Mouse (Mus musculus) neural tube, embryonic 11.5 days (tissue): ENCODE data around the gene Syndig1. TPM values are rescaled to one million over a fixed set of nuclear protein-coding genes. Genes with fewer than 3 reads are reported as not detected.

ENCODE experiments used
- ATAC-seq: fragments of 200-750 bp; cut with Nextera tagmentation; 2 replicates; pipeline ENCODE4 v1.8.0; 2017; ENCODE audit warnings: moderate number of reproducible peaks, mild to moderate bottlenecking, moderate TSS enrichment, moderate library complexity; ENCODE audit not compliant: insufficient read depth, low FRiP score, low TSS enrichment
- DNase-seq: peaks from one replicate; pipeline ENCODE4 v3.0.0-alpha.2; 2015; ENCODE audit warnings: low spot score
- H3K27ac ChIP-seq: fragments of 300-500 bp; sonication (generic); 2 replicates; pipeline ENCODE4 v1.5.1; 2014; ENCODE audit warnings: low read depth, mild to moderate bottlenecking, low read length
- H3K27me3 ChIP-seq: fragments of 300-500 bp; sonication (generic); 2 replicates; pipeline ENCODE4 v1.6.1; 2014; ENCODE audit warnings: mild to moderate bottlenecking, low read length, mixed read lengths; ENCODE audit not compliant: control insufficient read depth, insufficient read depth
- H3K36me3 ChIP-seq: fragments of 300-500 bp; sonication (generic); 2 replicates; pipeline ENCODE4 v1.6.1; 2014; ENCODE audit warnings: mild to moderate bottlenecking, low read length, moderate library complexity, mixed read lengths; ENCODE audit not compliant: control insufficient read depth, insufficient read depth
- H3K4me1 ChIP-seq: fragments of 300-500 bp; sonication (generic); 2 replicates; pipeline ENCODE4 v1.6.1; 2014; ENCODE audit warnings: low read length, mixed read lengths; ENCODE audit not compliant: control insufficient read depth, insufficient read depth
- H3K4me2 ChIP-seq: fragments of 300-500 bp; sonication (generic); 2 replicates; pipeline ENCODE4 v1.6.1; 2014; ENCODE audit warnings: low read depth, mild to moderate bottlenecking, moderate library complexity
- H3K4me3 ChIP-seq: fragments of 300-500 bp; sonication (generic); 2 replicates; pipeline ENCODE4 v1.5.1; 2014; ENCODE audit warnings: low read depth, low read length
- H3K9ac ChIP-seq: fragments of 300-500 bp; sonication (generic); 2 replicates; pipeline ENCODE4 v1.6.1; 2014; ENCODE audit warnings: mild to moderate bottlenecking, low read length
- H3K9me3 ChIP-seq: fragments of 300-500 bp; sonication (generic); 2 replicates; pipeline ENCODE4 v1.6.1; 2016; ENCODE audit warnings: low read length; ENCODE audit not compliant: control insufficient read depth
- WGBS: fragments of 180-500 bp; shearing (Covaris S2); extraction: QIAGEN DNeasy Blood & Tissue Kit; methylation state at CpG from one replicate; pipeline ENCODE4 v1.1.7; 2014; 5-methylcytosine and 5-hydroxymethylcytosine counted together
- polyA plus RNA-seq: library from polyadenylated mRNA; unstranded; fragments of >200 nt; fragmentation: Nextera tagmentation; extraction: Ambion mirVana; gene quantifications from 2 replicates; pipeline ENCODE4 v1.2.1, GENCODE M21; 2014

The Syndig1 gene
- polyA plus RNA-seq = 6.5 and 7.2 TPM in 2 replicates

DNA sequence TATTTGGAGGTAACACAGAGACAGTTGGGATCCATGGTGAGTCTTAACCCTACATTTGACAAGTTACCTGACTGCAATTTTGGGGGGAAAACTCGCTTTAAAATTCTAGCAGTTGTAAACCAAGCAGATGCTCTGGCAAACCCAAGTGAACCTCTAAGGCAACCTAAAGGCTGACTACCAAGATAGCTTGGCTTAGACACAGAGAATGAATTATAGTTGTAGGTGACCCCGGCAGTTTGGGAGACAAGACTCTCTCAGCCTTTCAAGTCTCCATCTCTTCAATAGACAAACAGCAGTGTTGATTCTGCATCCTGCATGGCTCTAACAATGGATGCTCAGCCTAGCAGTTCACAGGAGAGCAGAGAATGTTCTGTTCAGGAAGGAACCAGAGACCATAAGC is at the start of gene Syndig1:
Gene Syndig1 (plus strand): TSS at position 301 of the 400 bp plus-strand sequence.
- ATAC-seq (no peak), DNase-seq (no peak)
- 70% methylated on average over 2 of the region's 2 CpGs for WGBS
- peaks cover 25% of the 10 kb centered on the region for H3K27me3 ChIP-seq
- H3K4me1 ChIP-seq = 0 out of 2 replicates have a peak, but pooled peaks cover 3% of the 10 kb centered on the region
- H3K4me3 ChIP-seq = peak within 1 kb of the TSS; percentile 57
- H3K9ac ChIP-seq = no peak within 1 kb of the TSS; the same call in 1 of the 2 replicates
- H3K27ac ChIP-seq = no peak within 1 kb of the TSS
- H3K36me3 ChIP-seq = no peaks in the 10 kb centered on the region
- peak within 1 kb of the TSS; percentile 94 for H3K4me2 ChIP-seq
- H3K9me3 ChIP-seq = no peaks in the 10 kb centered on the region

DNA sequence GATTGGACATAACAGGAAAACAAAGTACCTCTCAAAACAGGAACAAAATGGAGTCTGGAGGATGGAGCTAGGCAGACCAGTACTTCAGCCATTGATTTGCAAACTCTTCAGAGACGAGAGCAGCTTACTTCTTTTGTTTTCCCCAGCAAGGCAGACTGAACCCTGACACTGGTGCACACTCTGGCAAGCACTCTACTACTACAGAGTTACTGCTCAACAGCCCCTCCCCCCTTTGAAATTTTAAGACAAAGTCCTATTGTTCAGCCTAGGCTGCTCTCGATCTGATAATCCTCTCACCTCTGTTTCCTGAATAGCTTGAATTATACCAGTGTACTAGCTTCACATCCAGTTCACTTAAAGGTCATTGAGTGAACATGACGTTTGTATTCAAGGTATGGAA is 30.4 kb upstream of the Syndig1 start:
- no peak overlapping the region for H3K4me2 ChIP-seq
- ATAC-seq (peak; percentile 74), DNase-seq (peak; percentile 14)
- no peaks in the 10 kb centered on the region for H3K4me1 ChIP-seq
- H3K27ac ChIP-seq = no peak overlapping the region
- H3K9ac ChIP-seq = no peak overlapping the region
- no peaks in the 10 kb centered on the region for H3K27me3 ChIP-seq
- no peaks in the 10 kb centered on the region for H3K36me3 ChIP-seq
- WGBS = 16% methylated on average over 3 of the region's 3 CpGs
- H3K4me3 ChIP-seq = no peak overlapping the region
- H3K9me3 ChIP-seq = no peaks in the 10 kb centered on the region; the same call in 1 of the 2 replicates

DNA sequence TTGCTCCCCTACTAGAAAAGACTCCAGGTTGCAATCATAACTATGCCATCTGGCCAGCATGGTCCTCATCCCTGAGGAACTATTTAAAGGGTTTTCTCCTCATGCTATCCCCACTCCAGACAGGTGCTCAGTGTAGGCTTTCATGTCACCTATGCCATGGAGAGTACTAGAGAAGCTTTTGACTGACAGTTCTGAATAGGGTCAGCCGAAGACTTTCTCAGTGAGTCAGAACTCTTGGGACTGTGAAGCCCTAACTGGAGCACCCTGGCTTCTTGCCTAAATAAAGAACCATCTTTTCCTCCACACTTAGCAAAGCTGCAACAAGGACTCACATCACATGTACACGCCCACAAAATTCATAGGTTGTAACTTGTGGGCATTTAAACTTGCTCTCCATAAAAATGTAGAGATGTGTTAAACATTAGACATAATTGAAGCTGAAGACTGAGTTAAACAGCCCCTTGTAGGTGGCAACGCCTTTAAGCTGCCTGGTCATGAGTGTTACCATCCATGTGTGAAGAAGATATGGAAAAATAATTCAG is 24.3 kb upstream of the Syndig1 start:
- H3K36me3 ChIP-seq = no peaks in the 10 kb centered on the region
- no peak overlapping the region for H3K9ac ChIP-seq
- ATAC-seq = no peak
- H3K4me2 ChIP-seq = no peak overlapping the region
- no peak overlapping the region for H3K27ac ChIP-seq
- H3K4me3 ChIP-seq = no peak overlapping the region
- no peaks in the 10 kb centered on the region for H3K4me1 ChIP-seq
- no peaks in the 10 kb centered on the region for H3K27me3 ChIP-seq
- no peak for DNase-seq
- WGBS = 90% methylated on average over 3 of the region's 3 CpGs
- H3K9me3 ChIP-seq = no peaks in the 10 kb centered on the region; the same call in 1 of the 2 replicates

DNA sequence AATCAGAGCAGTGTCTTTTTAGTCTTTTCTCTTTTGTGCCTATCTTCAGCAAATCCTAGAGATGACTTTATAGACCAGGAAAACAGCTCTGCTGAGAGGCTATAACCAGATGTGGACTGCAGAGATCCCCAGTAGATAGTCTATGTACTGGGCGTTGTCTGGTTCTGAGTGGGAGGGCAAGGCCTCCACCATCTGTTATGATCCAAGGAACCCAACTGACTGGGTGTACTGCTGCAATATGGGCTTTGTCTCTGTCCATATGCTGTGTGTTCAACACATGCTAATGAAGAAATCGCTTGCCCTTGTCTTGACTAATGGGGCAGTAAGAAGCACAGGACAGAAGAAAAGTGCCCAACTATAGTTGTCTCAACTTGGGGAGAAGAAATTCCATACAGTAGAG is 23.8 kb upstream of the Syndig1 start:
- WGBS = 77% methylated on average over 2 of the region's 2 CpGs
- Histone ChIP-seq H3K9me3 (no peaks in the 10 kb centered on the region; the same call in 1 of the 2 replicates), H3K4me3 (no peak overlapping the region), H3K4me2 (no peak overlapping the region), H3K27me3 (no peaks in the 10 kb centered on the region), H3K36me3 (no peaks in the 10 kb centered on the region), H3K9ac (no peak overlapping the region), H3K4me1 (no peaks in the 10 kb centered on the region), H3K27ac (no peak overlapping the region)
- DNase-seq (no peak), ATAC-seq (no peak)

GRCm38 (mm10) chr2:149812899-149813298 is 16.1 kb upstream of the Syndig1 start:
- Histone ChIP-seq H3K4me2 (no peak overlapping the region), H3K4me1 (no peaks in the 10 kb centered on the region), H3K36me3 (no peaks in the 10 kb centered on the region), H3K9me3 (no peaks in the 10 kb centered on the region), H3K4me3 (no peak overlapping the region), H3K27me3 (no peaks in the 10 kb centered on the region), H3K9ac (no peak overlapping the region), H3K27ac (no peak overlapping the region)
- WGBS = 83% methylated on average over 2 of the region's 2 CpGs
- DNase-seq (no peak), ATAC-seq (no peak)

GRCm38 (mm10) chr2:149818395-149818794 is 10.6 kb upstream of the Syndig1 start:
- no peaks in the 10 kb centered on the region for H3K36me3 ChIP-seq
- WGBS = 69% methylated on average over 3 of the region's 3 CpGs
- H3K4me1 ChIP-seq = no peaks in the 10 kb centered on the region
- no peaks in the 10 kb centered on the region for H3K27me3 ChIP-seq
- H3K4me2 ChIP-seq = no peak overlapping the region
- H3K4me3 ChIP-seq = no peak overlapping the region
- H3K9ac ChIP-seq = no peak overlapping the region
- H3K9me3 ChIP-seq = no peaks in the 10 kb centered on the region
- ATAC-seq (no peak), DNase-seq (no peak)
- no peak overlapping the region for H3K27ac ChIP-seq

GRCm38 (mm10) chr2:149819751-149820150 is 9.3 kb upstream of the Syndig1 start:
- H3K4me1 ChIP-seq = no peaks in the 10 kb centered on the region
- ATAC-seq (no peak), DNase-seq (no peak)
- H3K9me3 ChIP-seq = no peaks in the 10 kb centered on the region
- no peaks in the 10 kb centered on the region for H3K36me3 ChIP-seq
- 94% methylated on average over 3 of the region's 3 CpGs for WGBS
- no peak overlapping the region for H3K9ac ChIP-seq
- H3K27ac ChIP-seq = no peak overlapping the region
- no peak overlapping the region for H3K4me2 ChIP-seq
- no peak overlapping the region for H3K4me3 ChIP-seq
- H3K27me3 ChIP-seq = no peaks in the 10 kb centered on the region

DNA sequence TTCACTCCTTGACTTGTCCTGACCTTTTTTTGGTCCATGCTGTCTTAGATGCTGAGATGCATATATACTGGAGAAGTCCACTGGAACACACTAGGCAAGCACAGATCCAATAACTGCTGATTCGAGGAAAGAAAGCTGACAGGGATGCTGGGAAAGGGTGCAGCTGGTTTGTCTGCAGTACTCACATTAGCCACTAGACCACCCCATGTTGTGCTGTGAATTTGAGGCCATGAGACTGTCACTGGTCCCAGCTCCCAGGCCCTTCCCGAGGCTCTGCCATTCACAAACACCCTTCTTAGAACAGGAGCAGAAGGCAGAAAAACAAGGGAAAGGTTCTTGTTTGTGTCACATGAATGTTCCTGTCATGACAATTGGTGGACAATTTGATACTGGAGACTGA is 8.8 kb upstream of the Syndig1 start:
- WGBS = 36% methylated on average over 2 of the region's 2 CpGs
- H3K4me3 ChIP-seq = no peak overlapping the region
- H3K27me3 ChIP-seq = no peaks in the 10 kb centered on the region
- H3K36me3 ChIP-seq = no peaks in the 10 kb centered on the region
- ATAC-seq (no peak), DNase-seq (no peak)
- H3K9me3 ChIP-seq = no peaks in the 10 kb centered on the region
- H3K4me2 ChIP-seq = no peak overlapping the region
- H3K27ac ChIP-seq = no peak overlapping the region
- H3K4me1 ChIP-seq = no peaks in the 10 kb centered on the region
- no peak overlapping the region for H3K9ac ChIP-seq

- peak overlapping the region; percentile 94 for H3K4me2 ChIP-seq
- ATAC-seq (peak; percentile 49; the same call in 1 of the 2 replicates), DNase-seq (peak; percentile 41)
- H3K9ac ChIP-seq = peak overlapping the region; percentile 67
- H3K36me3 ChIP-seq = no peaks in the 10 kb centered on the region
- H3K9me3 ChIP-seq = no peaks in the 10 kb centered on the region
- peaks cover 25% of the 10 kb centered on the region for H3K27me3 ChIP-seq
- 0 out of 2 replicates have a peak, but pooled peaks cover 3% of the 10 kb centered on the region for H3K4me1 ChIP-seq
- peak overlapping the region; percentile 57 for H3K4me3 ChIP-seq
- whole genome bisulfite sequencing = 2% methylated on average over 26 of the region's 26 CpGs
- no peak overlapping the region for H3K27ac ChIP-seq
Observed at GRCm38 (mm10) chr2:149829955-149830535, 1.0 kb downstream of the Syndig1 start.
